Mouse (Mus musculus) hindbrain, embryonic 11.5 days (tissue): ENCODE measurements around the gene Htra1. TPM values are rescaled to one million over a fixed set of nuclear protein-coding genes. Genes with fewer than 3 reads are reported as not detected.

Experiments used
- ATAC-seq: fragments of 200-750 bp; cut with Nextera tagmentation; 2 replicates; pipeline ENCODE4 v1.8.0; 2017; ENCODE audit warnings: mild to moderate bottlenecking, moderate TSS enrichment, moderate library complexity; ENCODE audit not compliant: low FRiP score
- DNase-seq: peaks from one replicate; pipeline ENCODE4 v3.0.0-alpha.2; 2015; ENCODE audit warnings: low spot score
- H3K27ac ChIP-seq: fragments of 300-500 bp; sonication (generic); 2 replicates; pipeline ENCODE4 v1.5.1; 2014; ENCODE audit warnings: mild to moderate bottlenecking, low read depth, low read length
- H3K27me3 ChIP-seq: fragments of 300-500 bp; sonication (generic); 2 replicates; pipeline ENCODE4 v1.6.1; 2014; ENCODE audit warnings: mild to moderate bottlenecking, low read length, moderate library complexity, mixed read lengths; ENCODE audit not compliant: control insufficient read depth, insufficient read depth
- H3K36me3 ChIP-seq: fragments of 300-500 bp; sonication (generic); 2 replicates; pipeline ENCODE4 v1.6.1; 2014; ENCODE audit warnings: mild to moderate bottlenecking, low read length, moderate library complexity, mixed read lengths; ENCODE audit not compliant: control insufficient read depth, insufficient read depth
- H3K4me1 ChIP-seq: fragments of 300-500 bp; sonication (generic); replicated peaks from 2 replicates; pipeline ENCODE4 v1.6.1; 2014; ENCODE audit warnings: low read length, mixed read lengths; ENCODE audit not compliant: control insufficient read depth, insufficient read depth
- H3K4me2 ChIP-seq: fragments of 300-500 bp; sonication (generic); replicated peaks from 2 replicates; pipeline ENCODE4 v1.6.1; 2014; ENCODE audit warnings: mild to moderate bottlenecking, low read depth, low read length
- H3K4me3 ChIP-seq: fragments of 300-500 bp; sonication (generic); 2 replicates; pipeline ENCODE4 v1.5.1; 2014; ENCODE audit warnings: low read depth, low read length
- H3K9ac ChIP-seq: fragments of 300-500 bp; sonication (generic); 2 replicates; pipeline ENCODE4 v1.6.1; 2014; ENCODE audit warnings: low read depth, low read length
- H3K9me3 ChIP-seq: fragments of 300-500 bp; sonication (generic); 2 replicates; pipeline ENCODE4 v1.6.1; 2016; ENCODE audit warnings: low read length; ENCODE audit not compliant: control insufficient read depth
- WGBS: fragments of 180-500 bp; shearing (Covaris S2); extraction: QIAGEN DNeasy Blood & Tissue Kit; methylation state at CpG from one replicate; pipeline ENCODE4 v1.1.7; 2014; 5-methylcytosine and 5-hydroxymethylcytosine counted together
- polyA plus RNA-seq: library from polyadenylated mRNA; unstranded; fragments of >200 nt; fragmentation: Nextera tagmentation; extraction: Ambion mirVana; gene quantifications from 2 replicates; pipeline ENCODE4 v1.2.1, GENCODE M21; 2014

Htra1 gene
- polyA plus RNA-seq, 1 experiment from 2014 or later: 19.0 TPM

DNA sequence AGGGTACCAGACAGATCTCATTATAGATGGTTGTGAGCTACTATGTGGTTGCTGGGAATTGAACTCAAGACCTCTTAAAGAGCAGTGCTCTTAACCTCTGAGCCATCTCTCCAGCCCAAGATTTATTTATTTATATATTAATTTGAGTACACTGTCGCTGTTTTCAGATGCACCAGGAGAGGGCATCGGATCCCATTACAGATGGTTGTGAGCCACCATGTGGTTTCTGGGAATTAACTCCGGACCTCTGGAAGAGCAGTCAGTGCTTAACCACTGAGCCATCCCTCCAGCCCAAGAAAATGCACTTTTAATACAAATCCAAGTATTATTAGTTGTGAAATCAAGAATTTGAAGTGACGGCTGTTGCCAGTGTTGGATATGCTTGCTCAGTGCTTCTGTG, 37.5 kb upstream of the Htra1 start:
- no peak overlapping the region for H3K9ac ChIP-seq
- no peak overlapping the region for H3K4me3 ChIP-seq
- no peak overlapping the region for H3K4me2 ChIP-seq
- no peak overlapping the region for H3K27ac ChIP-seq
- WGBS: 80% methylated on average over 4 of the region's 4 CpGs
- H3K36me3 ChIP-seq: no peaks in the 10 kb centered on the region
- no peaks in the 10 kb centered on the region for H3K4me1 ChIP-seq
- ATAC-seq (no peak), DNase-seq (peak; percentile 42)
- no peaks in the 10 kb centered on the region for H3K9me3 ChIP-seq
- H3K27me3 ChIP-seq: no peaks in the 10 kb centered on the region

DNA sequence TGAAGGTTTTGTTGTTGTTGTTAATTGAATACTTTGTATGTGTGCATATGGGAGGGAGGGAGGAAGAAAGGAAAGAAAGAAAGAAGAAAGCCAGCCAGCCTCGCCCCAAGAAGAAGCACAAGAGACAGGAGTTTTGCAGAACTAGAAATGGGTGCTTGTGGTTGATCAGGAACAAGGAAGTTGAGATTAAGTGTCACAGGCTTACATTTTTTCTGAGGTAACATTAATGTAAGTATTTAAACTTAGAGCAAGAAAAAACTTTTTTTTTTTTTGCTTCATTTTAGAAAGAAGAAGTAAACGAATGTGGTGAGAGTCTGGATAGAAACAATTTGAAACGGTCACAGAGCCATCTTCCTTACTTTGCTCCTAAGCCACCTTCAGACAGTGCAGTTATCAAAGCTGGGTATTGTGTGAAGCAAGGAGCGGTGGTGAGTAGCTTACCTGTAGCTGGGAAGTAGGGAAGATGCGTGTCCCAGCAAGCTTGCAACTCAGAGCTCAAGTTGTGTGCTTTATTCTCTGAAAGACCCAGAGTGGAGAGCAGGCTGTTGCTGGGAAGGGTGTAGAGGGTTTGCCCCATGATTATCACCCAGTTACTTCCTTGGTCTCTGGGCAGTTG, 35.6 kb upstream of the Htra1 start:
- ATAC-seq (no peak), DNase-seq (no peak)
- Histone ChIP-seq H3K4me1 (no peaks in the 10 kb centered on the region), H3K4me3 (no peak overlapping the region), H3K27ac (no peak overlapping the region), H3K27me3 (no peaks in the 10 kb centered on the region), H3K4me2 (no peak overlapping the region), H3K9ac (no peak overlapping the region), H3K9me3 (no peaks in the 10 kb centered on the region), H3K36me3 (no peaks in the 10 kb centered on the region)
- WGBS: 91% methylated on average over 5 of the region's 5 CpGs

DNA sequence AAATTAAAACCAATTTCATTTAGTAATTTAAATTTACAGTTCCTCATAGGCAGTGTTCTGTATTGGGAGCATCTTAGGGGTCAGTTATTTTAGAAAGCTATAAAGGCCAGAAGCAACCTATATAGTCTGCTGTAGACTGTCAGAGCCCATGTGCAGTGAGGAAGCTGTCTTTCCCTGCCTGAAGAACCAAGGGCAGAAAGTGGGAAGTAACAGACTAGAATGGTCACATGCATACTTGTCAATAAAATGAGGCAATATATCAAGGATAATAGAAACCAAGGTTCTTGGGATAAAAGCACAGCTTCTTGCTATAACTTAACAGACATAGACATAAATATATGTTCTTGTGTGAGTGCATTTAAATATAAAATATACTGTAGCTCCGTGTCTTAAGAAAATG, 33.0 kb upstream of the Htra1 start:
- Histone ChIP-seq H3K27ac (no peak overlapping the region), H3K27me3 (no peaks in the 10 kb centered on the region), H3K4me3 (no peak overlapping the region), H3K36me3 (no peaks in the 10 kb centered on the region), H3K4me1 (no peaks in the 10 kb centered on the region), H3K9ac (no peak overlapping the region), H3K4me2 (no peak overlapping the region), H3K9me3 (no peaks in the 10 kb centered on the region)
- WGBS: 92% methylated on average over 1 of the region's 1 CpGs
- ATAC-seq (no peak), DNase-seq (no peak)

DNA sequence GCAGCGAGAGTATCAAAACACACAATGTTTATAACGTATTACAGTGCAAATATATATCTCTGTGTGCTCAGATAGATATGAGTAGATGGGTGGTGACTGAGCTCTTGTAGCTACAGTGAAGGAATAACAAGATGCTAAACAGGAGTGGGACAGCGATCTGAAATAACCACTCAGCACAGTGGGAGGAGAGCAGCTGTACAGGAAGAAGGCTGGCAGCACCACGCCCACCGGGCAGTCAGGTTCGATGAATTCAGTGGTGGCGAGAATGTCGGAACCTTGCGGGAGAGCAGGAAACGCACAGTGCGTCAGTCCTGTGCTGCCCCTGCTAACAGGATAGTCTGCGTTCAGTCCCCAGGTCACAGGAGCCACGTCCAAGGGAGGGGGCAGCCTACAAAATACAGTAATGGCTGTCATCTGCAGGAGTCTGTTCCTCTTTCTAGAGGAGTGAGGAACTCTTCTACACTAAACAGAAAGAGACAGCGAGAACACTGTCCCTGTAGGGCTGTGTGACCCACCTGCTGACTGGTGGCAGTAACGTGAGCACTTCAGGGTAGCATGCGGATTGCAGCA, 32.3 kb upstream of the Htra1 start:
- Histone ChIP-seq H3K36me3 (no peaks in the 10 kb centered on the region), H3K9me3 (no peaks in the 10 kb centered on the region), H3K9ac (no peak overlapping the region), H3K27me3 (no peaks in the 10 kb centered on the region), H3K4me3 (no peak overlapping the region), H3K27ac (no peak overlapping the region), H3K4me1 (no peaks in the 10 kb centered on the region), H3K4me2 (no peak overlapping the region)
- 92% methylated on average over 16 of the region's 16 CpGs for WGBS
- ATAC-seq (no peak), DNase-seq (no peak)

DNA sequence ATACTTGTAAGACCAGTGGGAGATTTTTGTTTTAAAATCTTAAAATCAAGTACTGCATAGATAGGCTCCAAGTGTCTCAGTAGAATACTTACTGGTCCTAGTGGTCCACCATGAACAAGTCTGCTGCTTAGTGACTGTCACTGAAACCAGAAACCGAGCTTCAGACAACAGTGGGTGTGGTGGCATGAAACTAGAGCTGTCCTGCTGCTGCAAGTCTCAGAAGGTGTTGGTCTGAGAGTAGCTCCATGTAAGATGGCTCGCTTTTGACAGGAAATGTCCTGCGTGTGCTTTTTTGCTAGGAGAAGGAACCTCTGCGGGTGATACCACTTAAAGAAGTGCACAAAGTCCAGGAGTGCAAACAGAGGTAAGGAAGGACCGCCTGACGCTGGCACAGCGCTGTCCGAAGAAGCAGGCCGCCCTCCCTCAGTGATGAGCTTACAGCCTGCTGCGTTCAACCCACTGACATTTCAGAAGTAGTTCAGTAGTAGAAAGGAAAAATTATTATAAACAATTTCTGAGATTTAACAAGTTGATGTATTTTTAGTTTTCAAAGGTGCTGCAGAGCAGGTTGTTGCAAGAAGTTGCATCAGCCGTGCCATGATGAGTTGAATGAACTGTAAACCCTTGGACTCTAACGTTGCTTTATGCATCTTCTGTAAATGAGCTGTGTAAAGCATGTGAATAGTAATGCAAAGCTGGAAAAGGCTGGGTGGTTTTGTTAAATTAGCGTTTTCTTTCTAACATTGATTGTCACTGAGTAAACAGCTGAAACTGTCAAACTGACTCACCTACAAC, 31.1 kb upstream of the Htra1 start:
- no peak for DNase-seq
- Histone ChIP-seq H3K4me2 (no peak overlapping the region), H3K4me3 (no peak overlapping the region), H3K36me3 (no peaks in the 10 kb centered on the region), H3K27ac (no peak overlapping the region), H3K9ac (no peak overlapping the region), H3K27me3 (no peaks in the 10 kb centered on the region), H3K9me3 (no peaks in the 10 kb centered on the region), H3K4me1 (no peaks in the 10 kb centered on the region)
- WGBS: 94% methylated on average over 13 of the region's 13 CpGs
- ATAC-seq: no peak

DNA sequence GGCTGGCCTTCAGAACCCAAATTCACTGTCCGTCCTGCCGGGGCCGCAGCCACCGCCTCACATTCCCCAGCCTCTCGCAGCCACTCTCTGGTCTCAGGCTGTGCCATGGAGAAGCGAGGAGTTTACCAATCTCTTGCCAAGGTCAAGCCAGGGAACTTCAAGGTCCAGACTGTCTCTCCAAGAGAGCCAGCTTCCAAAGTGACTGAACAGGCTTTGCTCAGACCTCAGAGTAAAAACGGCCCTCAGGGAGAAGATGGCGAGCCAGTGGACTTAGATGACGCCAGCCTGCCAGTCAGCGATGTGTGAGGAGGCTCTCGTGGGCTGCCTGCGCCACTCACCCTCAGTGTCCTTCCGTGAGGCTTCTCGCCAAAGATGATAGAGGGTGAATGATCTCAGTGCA, 25.1 kb upstream of the Htra1 start:
- no peak for DNase-seq
- Histone ChIP-seq H3K4me1 (no peaks in the 10 kb centered on the region), H3K36me3 (no peaks in the 10 kb centered on the region), H3K27ac (no peak overlapping the region), H3K9ac (no peak overlapping the region), H3K4me3 (no peak overlapping the region), H3K27me3 (no peaks in the 10 kb centered on the region), H3K4me2 (no peak overlapping the region), H3K9me3 (no peaks in the 10 kb centered on the region)
- no peak for ATAC-seq
- WGBS: 95% methylated on average over 14 of the region's 14 CpGs

DNA sequence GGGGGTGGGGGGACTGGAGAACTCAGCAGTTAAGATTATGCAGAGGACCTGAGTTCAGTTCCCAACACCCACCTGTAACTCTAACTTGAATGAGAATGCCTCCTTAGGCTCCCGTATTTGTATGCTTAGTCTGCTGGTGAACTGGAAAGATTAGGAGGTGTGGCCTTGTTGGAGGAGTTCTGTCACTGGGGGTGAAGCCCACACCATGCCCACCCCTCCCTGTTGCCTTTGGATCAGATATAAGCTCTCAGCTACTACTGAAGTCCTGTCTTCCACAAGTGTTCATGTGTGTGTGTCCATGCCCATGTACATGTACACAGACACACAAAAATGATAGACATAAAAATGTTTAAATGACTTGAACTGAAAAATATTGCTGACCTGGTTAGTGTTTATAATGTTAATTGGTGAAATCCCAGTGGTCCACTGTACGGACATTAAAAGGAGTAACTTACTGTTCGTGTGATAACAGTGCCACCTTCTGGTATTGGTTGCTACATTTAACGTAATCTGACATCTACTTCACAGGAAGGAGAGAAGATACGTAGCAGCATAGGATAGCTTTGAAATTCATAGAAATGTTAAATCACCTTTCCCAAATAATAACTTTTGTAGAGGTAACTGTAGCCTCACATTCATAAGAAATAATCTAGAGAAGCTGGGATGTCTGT, 21.1 kb upstream of the Htra1 start:
- no peak overlapping the region for H3K4me2 ChIP-seq
- DNase-seq: peak; percentile 53
- no peaks in the 10 kb centered on the region for H3K9me3 ChIP-seq
- no peak overlapping the region for H3K4me3 ChIP-seq
- 60% methylated on average over 5 of the region's 5 CpGs for WGBS
- H3K27ac ChIP-seq: no peak overlapping the region
- H3K4me1 ChIP-seq: no peaks in the 10 kb centered on the region
- no peak overlapping the region for H3K9ac ChIP-seq
- ATAC-seq: no peak
- no peaks in the 10 kb centered on the region for H3K27me3 ChIP-seq
- no peaks in the 10 kb centered on the region for H3K36me3 ChIP-seq

DNA sequence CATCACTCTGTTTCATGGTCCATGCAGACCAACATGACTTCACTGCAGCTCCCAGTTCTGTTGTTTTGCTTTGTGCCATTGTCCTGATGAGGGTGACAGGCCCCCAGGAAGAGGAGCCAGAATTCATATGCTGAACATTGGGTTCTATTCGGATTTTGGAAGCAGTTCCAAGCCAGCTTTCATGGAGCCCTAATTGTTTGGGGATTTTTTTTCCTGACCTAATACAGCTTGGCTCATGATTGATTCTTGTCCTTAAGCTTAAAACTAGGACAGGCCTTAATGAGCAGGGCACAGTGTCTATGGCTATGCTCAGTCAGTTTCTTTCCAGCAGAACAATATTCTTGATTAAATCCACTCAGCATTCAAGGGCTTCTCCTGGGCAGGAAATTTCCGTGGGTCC, 17.7 kb upstream of the Htra1 start:
- WGBS: 70% methylated on average over 2 of the region's 2 CpGs
- Histone ChIP-seq H3K27ac (no peak overlapping the region), H3K4me2 (no peak overlapping the region), H3K4me1 (no peaks in the 10 kb centered on the region), H3K4me3 (no peak overlapping the region), H3K9me3 (no peaks in the 10 kb centered on the region), H3K27me3 (no peaks in the 10 kb centered on the region), H3K9ac (no peak overlapping the region), H3K36me3 (no peaks in the 10 kb centered on the region)
- no peak for ATAC-seq
- no peak for DNase-seq
